Mouse (Mus musculus) adrenal gland, postnatal 36 days (tissue): ENCODE measurements around the gene Hoxb6. TPM values are rescaled to one million over a fixed set of nuclear protein-coding genes. Genes with fewer than 3 reads are reported as not detected.
A peak's percentile ranks its signal among the peaks of the same experiment; 100 is the strongest.

Experiments
- DNase-seq, 2 experiments: peaks; one replicate each; pipeline ENCODE4 v3.0.0; 2021; ENCODE audit warnings: mixed read lengths in 1 of 2
- total RNA-seq, 2 experiments: library from RNA; stranded (reverse); gene quantifications; 2 replicates each; pipeline ENCODE4 v1.2.3; 2021

Gene Hoxb6
- total RNA-seq, 2 experiments from 2014 or later: 43.9 to 62.2 TPM

DNA sequence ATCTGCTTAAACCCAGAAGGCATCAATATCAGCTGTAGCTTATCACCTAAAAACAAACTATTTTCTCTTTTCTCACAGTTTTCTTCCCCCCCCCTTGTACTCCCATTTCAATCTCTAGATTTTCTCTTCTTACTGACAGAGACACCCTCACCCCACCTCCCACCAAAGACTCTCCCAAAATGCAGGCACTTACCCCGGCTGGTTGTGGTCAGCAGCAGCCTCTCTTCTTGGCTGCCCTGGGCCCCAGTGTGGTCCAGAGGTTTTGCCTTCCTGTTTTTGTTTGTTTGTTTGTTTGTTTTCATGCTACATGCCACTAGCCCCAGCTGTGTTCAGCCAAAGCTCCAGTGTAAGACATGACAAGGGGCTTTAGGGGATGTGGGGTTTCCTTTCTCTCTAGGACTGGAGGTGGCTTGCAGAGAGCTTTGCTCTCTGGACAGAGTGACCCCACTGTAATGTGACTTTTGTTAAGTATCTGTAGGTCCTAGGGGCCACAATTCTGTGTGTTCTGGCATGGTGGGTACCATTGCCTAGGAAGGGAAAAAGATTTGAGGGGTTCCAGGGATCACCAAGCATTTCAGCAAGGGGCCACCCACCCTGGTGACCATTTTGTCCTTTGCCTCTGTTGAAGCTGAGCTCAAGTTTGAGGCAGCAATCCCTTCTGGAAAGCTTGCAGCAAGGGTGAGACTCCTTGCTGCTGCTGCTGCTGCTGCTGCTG, 24.1 kb upstream of the Hoxb6 start:
- peak; percentile 0 to 1 for DNase-seq

DNA sequence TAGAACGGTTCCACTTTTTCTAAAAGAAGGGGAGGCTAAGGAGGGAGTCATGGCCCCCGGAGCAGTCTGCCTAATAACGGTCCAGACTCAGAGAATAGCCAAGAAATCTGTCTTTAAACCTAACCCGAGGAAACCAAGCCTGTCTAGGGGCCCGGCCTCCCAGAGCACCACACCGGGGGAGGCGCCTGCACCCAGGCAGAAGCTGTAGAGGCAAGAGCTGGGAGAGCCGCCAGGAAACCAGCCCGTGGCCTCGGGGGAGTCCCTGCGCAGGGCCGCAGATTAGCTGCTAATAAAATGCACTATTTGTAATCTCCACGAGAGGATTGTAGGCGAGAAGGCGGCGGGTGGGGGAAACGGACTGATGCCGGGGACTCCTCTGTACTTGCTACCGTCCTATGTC, 22.4 kb upstream of the Hoxb6 start:
- DNase-seq: peak; percentile 93 to 95

DNA sequence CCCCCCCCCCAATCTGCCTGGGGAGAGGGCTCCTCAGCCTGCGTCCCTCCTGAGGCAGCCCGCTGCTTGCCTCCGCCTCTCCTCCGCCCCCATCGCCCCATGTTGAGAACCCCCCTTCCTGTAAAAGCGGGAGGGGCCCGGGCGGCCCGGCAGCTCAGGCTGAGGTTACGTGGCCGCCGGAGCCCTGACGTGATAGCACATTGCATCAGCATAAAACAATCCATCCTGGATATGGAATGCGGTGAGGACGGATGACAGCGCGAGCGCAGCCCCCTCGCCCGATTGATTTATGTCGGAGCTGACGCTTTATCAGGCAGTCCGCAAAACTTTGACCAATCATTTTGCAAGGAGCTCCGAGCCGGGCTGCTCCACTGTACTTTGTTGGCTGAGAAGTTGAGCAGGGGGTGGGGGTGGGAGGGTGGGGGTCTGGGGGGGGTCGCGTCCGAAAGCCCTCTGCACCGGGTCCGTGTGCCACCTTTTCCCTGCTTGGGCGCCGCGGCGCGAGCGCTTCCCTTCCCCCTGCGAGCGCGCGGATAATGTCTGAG, 21.2 kb upstream of the Hoxb6 start, which contains the start of gene Hoxb9:
Hoxb9 (plus strand) TSS at position 462 of the 545 bp plus-strand sequence.
- peak; percentile 94 to 96 for DNase-seq

DNA sequence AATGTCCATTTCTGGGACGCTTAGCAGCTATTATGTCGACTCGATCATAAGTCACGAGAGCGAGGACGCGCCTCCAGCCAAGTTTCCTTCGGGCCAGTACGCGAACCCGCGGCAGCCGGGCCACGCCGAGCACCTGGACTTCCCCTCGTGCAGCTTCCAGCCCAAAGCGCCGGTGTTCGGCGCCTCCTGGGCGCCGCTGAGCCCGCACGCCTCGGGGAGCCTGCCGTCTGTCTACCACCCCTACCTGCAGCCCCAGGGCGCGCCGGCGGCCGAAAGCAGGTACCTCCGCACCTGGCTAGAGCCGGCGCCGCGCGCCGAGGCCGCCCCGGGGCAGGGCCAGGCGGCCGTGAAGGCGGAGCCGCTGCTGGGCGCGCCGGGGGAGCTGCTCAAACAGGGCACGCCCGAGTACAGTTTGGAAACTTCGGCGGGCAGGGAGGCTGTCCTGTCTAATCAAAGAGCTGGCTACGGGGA, 20.7 kb upstream of the Hoxb6 start:
- DNase-seq: peak; percentile 80 to 82

DNA sequence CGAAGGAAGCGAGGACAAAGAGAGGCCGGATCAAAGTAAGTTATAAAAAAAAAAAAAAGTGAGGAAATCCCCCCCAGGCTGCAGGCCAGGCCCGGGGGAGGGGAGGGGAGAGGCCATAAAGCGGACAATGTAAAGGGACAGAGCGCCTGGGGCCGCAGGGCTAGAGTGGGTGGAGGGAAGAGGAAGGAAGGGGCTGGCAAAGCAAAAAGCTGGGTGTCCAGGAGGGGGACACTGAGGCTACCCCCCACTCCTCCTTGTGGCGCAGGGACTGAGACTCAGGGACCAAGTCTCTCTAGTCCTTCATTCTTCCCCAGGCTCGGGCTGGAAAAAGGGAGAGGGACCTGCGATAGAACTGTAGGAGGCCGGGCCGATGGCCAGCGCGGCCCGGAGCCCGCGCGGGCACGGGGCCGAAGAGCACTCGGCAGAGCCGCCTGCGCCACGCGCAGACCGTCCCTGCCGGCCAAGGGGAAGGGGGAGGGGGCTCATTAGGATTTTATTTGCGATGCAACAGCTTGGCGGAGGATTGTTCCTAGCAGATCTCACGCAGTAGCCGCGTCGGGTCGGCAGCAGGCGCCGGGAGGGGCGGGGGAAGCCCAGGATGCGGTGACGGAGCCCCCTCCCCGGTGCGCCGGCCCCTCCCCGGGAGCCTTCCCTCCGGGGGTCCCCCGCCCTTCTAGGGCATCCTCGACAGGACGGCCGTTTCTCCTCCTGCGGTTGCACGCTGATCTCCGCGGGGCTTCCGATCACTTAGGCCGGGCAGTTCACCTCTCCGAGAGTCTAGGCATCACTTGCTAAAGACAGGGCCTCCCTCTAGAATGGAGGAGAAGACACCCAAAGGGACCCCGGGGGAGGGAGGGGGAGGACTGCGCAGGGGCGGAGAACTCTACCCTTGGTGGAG, 20.0 kb upstream of the Hoxb6 start:
- DNase-seq: peak; percentile 60 to 72

DNA sequence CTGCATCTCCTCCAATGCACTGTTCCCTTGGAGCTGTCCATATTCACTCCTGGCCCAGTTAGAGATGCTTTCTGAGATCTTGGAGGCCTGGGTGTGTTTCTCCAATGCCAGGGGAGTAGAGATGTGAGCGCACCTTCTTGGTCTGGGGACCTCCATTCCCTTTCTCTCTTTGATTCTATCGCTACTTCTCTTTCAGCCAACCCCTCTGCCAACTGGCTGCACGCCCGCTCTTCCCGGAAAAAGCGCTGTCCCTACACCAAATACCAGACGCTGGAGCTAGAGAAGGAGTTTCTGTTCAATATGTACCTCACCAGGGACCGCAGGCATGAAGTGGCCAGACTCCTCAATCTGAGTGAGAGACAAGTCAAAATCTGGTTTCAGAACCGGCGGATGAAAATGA, 17.8 kb upstream of the Hoxb6 start:
- DNase-seq: peak; percentile 47 to 51

DNA sequence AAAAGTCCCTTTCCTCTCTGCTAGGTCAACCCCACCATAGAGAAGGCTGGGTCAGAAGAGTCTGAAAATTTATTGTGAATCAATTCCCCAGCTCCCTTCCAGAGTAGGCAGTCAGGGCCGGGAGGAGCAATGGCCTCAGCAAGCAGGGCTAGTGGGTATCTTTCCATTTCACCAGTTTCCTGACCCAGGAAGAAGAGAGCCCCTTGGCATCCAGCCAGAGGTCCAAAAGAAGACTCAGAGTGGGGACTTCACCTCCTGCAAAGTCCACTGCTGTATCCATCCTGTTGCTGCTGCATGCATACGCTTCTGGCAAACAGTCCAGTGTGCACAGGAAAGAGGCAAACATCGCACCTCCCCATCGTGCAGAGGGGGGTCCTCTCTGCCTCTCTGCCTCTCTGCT, 16.4 kb upstream of the Hoxb6 start:
- peak; percentile 68 to 69 for DNase-seq

DNA sequence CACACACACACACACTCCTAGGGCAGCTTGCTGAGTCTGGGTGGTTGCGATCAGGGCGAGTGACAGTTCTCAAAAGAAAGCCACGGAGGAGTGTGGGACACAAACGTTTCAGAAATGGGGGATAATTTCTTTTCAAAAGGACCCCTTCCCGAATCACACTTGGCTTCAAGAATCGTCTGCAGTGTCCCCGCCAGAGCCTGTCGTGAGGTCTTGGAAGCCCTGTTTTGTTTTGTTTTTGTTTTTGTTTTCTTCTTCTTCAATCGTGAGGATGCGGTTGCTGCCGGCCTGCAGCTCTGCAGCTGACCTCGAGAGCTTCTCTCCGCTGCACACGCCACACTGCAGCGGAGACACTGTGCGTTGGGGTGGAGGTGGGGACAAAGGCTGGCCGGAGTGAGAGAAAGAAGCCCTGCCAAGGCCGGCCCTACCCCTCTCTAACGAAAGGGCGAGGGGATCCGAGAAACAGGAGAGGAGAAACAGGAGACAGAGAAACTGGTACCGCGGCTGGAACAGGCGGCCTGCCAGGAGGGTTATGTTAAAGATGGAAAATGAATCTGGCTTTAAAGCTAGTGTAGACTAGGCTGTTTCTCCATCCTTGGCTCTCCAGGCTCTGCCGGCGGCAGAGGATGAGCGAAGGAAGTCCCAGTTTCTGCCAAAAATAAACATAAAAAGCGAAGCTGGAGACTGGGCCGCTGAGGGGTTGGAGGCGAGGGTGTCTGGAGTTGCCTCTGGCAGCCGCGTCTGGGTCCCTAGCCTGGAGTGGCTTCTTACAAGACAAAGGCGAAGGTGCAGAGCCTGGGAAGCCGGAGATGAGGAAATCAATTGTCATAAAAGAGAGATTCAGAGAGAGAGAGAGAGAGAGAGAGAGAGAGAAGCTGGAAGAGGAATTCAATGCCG, 14.9 kb upstream of the Hoxb6 start:
- DNase-seq: peak; percentile 67 to 73

DNA sequence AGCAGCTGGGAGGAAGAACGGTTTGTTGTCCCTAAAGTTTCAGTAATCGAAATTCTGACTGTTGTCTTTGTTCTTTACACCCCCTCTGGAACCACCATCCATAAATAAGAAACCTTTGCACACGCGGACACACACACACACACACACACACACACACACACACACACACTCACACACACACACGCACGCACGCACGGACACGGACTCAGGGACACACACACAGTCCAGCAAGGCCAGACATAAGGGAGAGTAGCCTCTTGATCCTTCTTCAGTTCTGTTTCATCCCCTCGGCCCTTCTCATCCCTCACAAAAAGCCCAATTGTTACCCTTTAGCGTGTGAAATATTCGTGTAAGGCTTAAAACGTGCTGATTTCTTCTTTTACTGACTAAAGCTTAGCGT, 14.0 kb upstream of the Hoxb6 start:
- peak; percentile 23 to 25 for DNase-seq

DNA sequence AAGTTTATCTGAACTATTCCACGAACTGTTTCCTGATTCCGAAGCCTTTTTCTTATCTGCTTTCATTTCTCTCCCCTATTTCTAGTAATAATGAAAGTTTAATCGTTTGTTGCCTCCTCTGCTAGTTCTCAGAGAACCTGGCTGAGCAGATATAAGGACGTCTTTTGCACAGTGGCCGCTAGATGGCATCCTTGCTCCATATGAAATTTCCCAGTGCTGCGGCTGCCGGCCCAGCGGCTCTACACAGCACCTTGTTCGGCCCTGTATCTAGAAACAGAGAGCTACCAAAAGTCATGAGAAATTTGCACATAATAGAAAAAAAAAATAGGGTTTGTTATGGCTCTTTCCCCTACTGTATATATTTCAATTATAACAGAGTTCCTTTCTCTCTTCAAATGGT, 13.5 kb upstream of the Hoxb6 start:
- DNase-seq: peak; percentile 91 to 92

DNA sequence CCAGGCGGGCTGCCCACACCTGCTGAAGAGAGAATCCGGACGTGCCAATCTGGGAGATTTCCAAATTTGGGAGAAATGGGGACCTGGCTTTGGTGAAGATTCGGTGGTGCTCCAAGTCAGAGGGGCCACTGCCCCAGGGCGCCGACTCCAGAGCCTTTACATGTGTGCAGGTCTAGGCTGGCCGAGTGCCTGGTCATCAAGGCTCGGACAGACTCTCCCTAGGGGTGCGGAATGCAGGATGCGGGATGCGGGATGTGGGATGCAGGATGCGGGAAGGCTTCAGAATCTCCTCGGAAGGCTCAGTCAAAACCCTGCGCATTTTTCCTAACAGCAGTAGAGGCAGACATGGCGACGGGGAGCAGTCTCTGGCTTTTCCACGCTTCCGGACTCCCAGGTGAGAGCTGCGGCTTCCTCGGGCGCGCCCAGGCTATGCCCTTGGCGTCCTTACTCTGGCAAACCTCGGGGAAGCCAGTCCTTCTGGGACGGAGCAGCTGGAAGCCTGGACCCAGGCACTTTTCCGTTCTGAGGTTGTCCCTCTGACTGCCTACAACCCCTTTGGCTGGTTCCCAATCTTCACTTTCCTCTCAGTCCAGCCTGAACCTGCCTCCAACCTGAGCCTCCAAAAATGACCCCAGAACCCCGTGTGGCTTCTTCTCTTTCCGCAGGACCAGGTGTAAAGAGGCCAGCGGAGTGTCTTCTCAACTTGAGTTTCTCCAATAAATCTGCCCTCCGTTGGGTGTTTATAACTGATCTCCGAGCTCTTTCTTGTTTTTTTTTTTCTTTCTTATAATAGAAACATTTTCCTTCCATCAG, 12.6 kb upstream of the Hoxb6 start:
- DNase-seq: peak; percentile 36 to 59

DNA sequence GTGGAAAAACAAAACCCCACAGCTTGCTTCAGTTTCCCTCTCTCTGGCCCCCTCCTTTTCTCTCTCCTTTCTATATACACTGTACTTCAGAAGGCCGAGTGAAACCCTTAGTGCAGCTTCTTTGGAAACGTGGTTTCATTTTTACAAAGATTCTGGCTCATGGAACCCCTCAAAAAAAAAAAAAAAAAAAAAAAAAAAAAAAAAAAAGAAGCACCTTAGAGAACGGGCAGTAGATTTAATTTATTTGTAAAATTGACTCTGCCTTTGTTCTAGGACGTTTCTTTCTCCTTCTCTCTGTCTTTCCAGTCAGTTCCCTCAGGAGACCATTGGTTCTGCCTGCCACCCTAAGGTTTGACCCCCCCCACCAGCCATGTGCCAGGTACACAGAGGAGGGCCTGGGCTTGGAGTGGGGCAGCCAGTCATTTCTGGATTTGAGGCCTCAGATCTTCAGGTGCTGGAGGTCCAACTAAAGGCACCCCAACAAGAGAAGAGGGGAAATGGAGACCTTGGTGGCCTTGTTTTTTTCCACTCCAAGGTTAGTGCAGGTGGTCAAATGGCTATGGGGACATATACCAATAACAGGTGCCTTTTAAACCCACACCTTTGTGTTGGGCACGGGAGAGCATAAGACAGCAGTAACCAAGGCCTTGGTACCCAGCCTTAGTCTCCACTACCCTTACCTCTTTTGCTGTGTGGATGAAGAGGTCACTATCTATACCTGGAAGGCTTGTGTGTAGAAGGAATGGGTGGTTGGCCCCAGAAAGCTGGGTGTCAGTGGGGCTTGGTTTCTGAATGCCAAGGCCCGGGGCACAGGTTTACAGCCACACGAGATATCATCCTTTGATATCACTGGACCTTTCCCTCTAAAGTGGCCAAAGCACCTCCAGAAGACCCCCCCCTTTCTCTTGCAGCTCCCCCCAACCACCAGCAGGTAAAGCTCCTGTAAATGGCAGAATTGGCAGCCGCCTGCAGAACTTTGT, 11.6 kb upstream of the Hoxb6 start:
- DNase-seq: peak; percentile 46 to 55

DNA sequence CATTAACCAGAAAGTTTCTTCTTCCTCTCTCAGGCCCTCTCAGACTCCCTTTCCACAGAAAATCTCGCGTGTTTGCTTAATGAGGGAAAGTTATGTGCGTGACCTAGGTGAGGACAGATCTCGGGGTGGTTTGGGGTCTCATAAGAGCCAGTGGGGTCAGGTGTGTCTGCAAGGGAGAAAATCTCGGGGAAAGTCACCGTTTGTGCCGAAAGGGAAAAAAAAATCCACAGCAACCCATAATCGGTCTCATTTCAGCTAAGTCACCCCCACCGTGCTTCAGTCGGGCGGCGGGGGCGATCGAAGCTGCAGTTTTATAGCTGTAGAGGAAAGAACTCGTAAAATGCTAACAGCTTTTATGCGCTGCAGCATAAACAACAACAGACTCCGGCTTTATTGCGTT, 10.9 kb upstream of the Hoxb6 start:
- DNase-seq: peak in 1 of 2 experiments; percentile 46

DNA sequence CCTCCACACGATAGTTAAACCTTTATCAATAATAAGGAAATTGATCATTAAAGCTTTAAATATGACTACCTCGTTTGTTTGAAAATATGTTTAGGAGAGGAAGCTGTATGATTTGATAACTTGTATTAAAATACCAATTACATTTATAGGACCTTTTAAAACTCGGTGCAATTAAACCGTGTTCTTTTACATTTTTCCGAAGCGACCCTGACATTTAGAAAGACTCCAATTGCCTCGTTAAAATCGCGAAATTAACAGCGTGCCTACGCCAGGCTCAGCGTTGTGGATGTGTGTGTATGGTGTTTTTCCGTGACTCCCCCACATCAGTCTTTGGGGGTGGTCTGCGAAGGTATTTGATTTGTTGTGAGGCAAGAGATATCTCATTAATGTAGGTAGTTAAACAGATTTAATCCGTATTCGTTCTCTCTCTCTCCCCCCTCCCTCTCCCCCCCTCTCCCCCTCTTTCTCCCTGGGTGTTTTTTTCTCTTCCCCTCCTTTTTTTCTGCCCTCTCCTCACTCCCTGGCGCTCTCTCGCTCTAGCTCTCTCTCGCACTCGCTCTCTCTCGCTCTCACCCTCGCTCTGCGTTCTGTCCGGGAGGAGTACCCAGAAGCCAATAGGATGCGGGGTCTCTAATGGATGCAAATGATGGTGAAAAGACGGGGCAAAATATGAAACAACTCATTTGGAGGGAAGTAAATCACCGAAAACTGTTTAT, 10.3 kb upstream of the Hoxb6 start, which contains the start of gene Hoxb8:
Hoxb8 (plus strand) TSS at position 51 of the 716 bp plus-strand sequence.
- DNase-seq: peak in 1 of 2 experiments; percentile 51

DNA sequence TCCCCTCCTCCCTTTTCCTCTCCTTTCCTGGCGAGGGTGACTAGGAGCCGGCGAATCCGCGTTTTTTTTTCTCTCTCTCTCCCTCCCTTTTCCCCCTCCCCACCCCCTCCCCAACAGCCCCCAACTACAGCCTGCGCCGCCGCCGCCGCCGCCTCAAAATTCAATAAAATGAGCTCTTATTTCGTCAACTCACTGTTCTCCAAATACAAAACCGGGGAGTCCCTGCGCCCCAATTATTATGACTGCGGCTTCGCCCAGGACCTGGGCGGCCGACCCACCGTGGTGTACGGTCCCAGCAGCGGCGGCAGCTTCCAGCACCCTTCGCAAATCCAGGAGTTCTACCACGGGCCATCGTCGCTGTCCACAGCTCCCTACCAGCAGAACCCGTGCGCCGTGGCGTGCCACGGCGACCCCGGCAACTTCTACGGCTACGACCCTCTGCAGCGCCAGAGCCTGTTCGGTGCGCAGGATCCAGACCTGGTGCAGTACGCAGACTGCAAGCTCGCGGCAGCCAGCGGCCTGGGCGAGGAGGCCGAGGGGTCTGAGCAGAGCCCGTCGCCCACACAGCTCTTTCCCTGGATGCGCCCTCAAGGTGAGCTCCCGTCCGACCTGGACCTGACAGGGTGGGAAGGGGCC, 9.4 kb upstream of the Hoxb6 start:
- DNase-seq: peak in 1 of 2 experiments; percentile 47

DNA sequence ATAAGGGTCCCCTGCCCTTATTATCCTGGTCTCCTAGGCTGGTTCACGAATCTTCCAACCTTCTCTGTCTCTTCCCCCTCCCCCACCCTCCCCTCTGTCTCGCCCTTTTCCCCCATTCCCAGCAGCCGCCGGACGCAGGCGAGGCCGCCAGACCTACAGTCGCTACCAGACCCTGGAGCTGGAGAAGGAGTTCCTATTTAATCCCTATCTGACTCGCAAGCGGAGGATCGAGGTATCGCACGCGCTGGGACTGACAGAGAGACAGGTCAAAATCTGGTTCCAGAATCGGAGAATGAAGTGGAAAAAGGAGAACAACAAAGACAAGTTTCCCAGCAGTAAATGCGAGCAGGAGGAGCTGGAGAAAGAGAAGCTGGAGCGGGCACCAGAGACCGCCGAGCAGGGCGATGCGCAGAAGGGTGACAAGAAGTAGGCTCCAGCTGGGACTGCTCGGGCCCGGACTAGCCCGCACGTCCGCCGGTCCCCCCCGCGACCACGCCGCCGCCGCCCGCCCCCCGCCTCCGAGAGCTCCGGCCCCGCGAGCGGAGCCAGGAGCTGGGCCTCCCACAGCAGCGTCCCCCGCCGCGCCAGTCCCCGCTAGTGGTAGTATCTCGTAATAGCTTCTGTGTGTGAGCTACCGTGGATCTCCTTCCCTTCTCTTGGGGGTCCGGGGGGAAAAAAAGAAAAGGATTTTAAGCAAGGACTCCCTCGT, 8.1 kb upstream of the Hoxb6 start:
- peak in 1 of 2 experiments; percentile 74 for DNase-seq
